Mouse (Mus musculus): Measurements from ENCODE around the gene Mlkl. TPM values are rescaled to one million over a fixed set of nuclear protein-coding genes. Genes with fewer than 3 reads are reported as not detected.

Mlkl gene
- polyA plus RNA-seq (2017; shearing (Covaris generic)): 1 to 10 TPM; 3.7 to 4.5 TPM

GRCm38 (mm10) chr8:111337890-111338347, at the start of gene Mlkl:
Gene Mlkl (minus strand): TSS chr8:111338177.

GRCm38 (mm10) chr8:111299821-111300568, 38.0 kb downstream of the Mlkl start, which contains the start of gene Rfwd3:
Gene Rfwd3 (minus strand): TSS chr8:111300222.

Other genes with a start within 250 kb of the Mlkl start
- gene Clec18a, start 245.8 kb downstream of the Mlkl start, polyA plus RNA-seq (2017; shearing (Covaris generic)): under 1 TPM; 0.20 to 0.34 TPM
- 10 to 100 TPM; 15.4 to 19.4 TPM for gene Pdpr, start 243.5 kb downstream of the Mlkl start, polyA plus RNA-seq (2017; shearing (Covaris generic))
- gene Glg1, start 79.0 kb downstream of the Mlkl start, polyA plus RNA-seq (2017; shearing (Covaris generic)): 10 to 100 TPM; 77.6 to 91.4 TPM
- 10 to 100 TPM; 33.4 to 43.1 TPM for gene Rfwd3, start 38.0 kb downstream of the Mlkl start, polyA plus RNA-seq (2017; shearing (Covaris generic))
- gene Fa2h, start 55.6 kb upstream of the Mlkl start, polyA plus RNA-seq (2017; shearing (Covaris generic)): not detected
- gene Wdr59, start 183.9 kb upstream of the Mlkl start, polyA plus RNA-seq (2017; shearing (Covaris generic)): 10 to 100 TPM in 1 of 2 experiments, 1 to 10 TPM in 1; 4.8 to 11.2 TPM
- 100 to 1,000 TPM; 160 to 291 TPM for gene Znrf1, start 197.9 kb upstream of the Mlkl start, polyA plus RNA-seq (2017; shearing (Covaris generic))